Mouse (Mus musculus) thymus, postnatal 25 days (tissue): ENCODE data around the gene Ndel1.
A peak's percentile ranks its signal among the peaks of the same experiment; 100 is the strongest.
"Not testable (repeated sequence)": the region's sequence is repeated elsewhere in the genome, so short reads cannot be mapped to it uniquely, and the experiment has no call there.

Source experiments
- DNase-seq: peaks from one replicate; pipeline ENCODE4 v3.0.0; 2022

Gene Ndel1

GRCm38 (mm10) chr11:68839606-68840005 lies 32.1 kb downstream of the Ndel1 start:
- DNase-seq = no peak

- no peak for DNase-seq
Measured at GRCm38 (mm10) chr11:68835034-68835433, 36.6 kb downstream of the Ndel1 start.

- no peak for DNase-seq
Measured at GRCm38 (mm10) chr11:68833593-68833992, 38.1 kb downstream of the Ndel1 start.

- no peak for DNase-seq
Measured at GRCm38 (mm10) chr11:68832793-68833192, 38.9 kb downstream of the Ndel1 start.

- not testable (repeated sequence) for DNase-seq
Measured at GRCm38 (mm10) chr11:68831580-68831979, 40.1 kb downstream of the Ndel1 start.

GRCm38 (mm10) chr11:68826735-68827134 lies 44.9 kb downstream of the Ndel1 start:
- DNase-seq = no peak

GRCm38 (mm10) chr11:68822326-68822725 lies 49.3 kb downstream of the Ndel1 start:
- DNase-seq = no peak

GRCm38 (mm10) chr11:68819226-68819805 lies 52.3 kb downstream of the Ndel1 start:
- DNase-seq = no peak

- DNase-seq = no peak
Measured at GRCm38 (mm10) chr11:68818416-68818815, 53.2 kb downstream of the Ndel1 start.

GRCm38 (mm10) chr11:68811881-68812577 lies 59.6 kb downstream of the Ndel1 start:
- no peak for DNase-seq

GRCm38 (mm10) chr11:68807787-68808186 lies 63.9 kb downstream of the Ndel1 start:
- DNase-seq = peak; percentile 74

- no peak for DNase-seq
Measured at GRCm38 (mm10) chr11:68805148-68805547, 66.5 kb downstream of the Ndel1 start.

- DNase-seq = no peak
Measured at GRCm38 (mm10) chr11:68798258-68798657, 73.4 kb downstream of the Ndel1 start.

GRCm38 (mm10) chr11:68791794-68792193 lies 79.9 kb downstream of the Ndel1 start:
- no peak for DNase-seq

- DNase-seq = no peak
Measured at GRCm38 (mm10) chr11:68790720-68791119, 80.9 kb downstream of the Ndel1 start.

- DNase-seq = no peak
Measured at GRCm38 (mm10) chr11:68787222-68787621, 84.4 kb downstream of the Ndel1 start.

- DNase-seq = peak; percentile 27
Measured at GRCm38 (mm10) chr11:68785813-68786212, 85.8 kb downstream of the Ndel1 start.

GRCm38 (mm10) chr11:68782336-68782735 lies 89.3 kb downstream of the Ndel1 start:
- DNase-seq = no peak

- DNase-seq = no peak
Measured at GRCm38 (mm10) chr11:68780466-68781114, 91.1 kb downstream of the Ndel1 start.

GRCm38 (mm10) chr11:68779735-68780465 lies 91.8 kb downstream of the Ndel1 start:
- DNase-seq = no peak

GRCm38 (mm10) chr11:68778855-68779254 lies 92.8 kb downstream of the Ndel1 start:
- no peak for DNase-seq

GRCm38 (mm10) chr11:68777933-68778332 lies 93.7 kb downstream of the Ndel1 start:
- no peak for DNase-seq

GRCm38 (mm10) chr11:68776147-68776655 lies 95.5 kb downstream of the Ndel1 start:
- DNase-seq = no peak
